Mouse (Mus musculus) bone marrow, adult 2 months (tissue): ENCODE results near the gene Trpm4. TPM values are rescaled to one million over a fixed set of nuclear protein-coding genes. Genes with fewer than 3 reads are reported as not detected.
A peak's percentile ranks its signal among the peaks of the same experiment; 100 is the strongest.

Source experiments
- H3K27ac ChIP-seq: fragments of 200-500 bp; 2 replicates; pipeline ENCODE4 v1.5.1; 2012; ENCODE audit warnings: low read depth, mild to moderate bottlenecking, control low read depth, inconsistent platforms, low read length; ENCODE audit not compliant: control insufficient read depth, poor library complexity, insufficient read depth
- H3K4me1 ChIP-seq: fragments of 200-500 bp; 2 replicates; pipeline ENCODE4 v1.6.1; 2011; ENCODE audit warnings: low read length; ENCODE audit not compliant: control insufficient read depth, insufficient read depth
- H3K4me3 ChIP-seq: fragments of 200-500 bp; replicated peaks from 2 replicates; pipeline ENCODE3; 2011; ENCODE audit warnings: mild to moderate bottlenecking, low read depth, low read length, control low read depth; ENCODE audit not compliant: control insufficient read depth
- CTCF ChIP-seq: fragments of 200-500 bp; IDR thresholded peaks from 2 replicates; pipeline ENCODE4 v1.5.1; 2011; ENCODE audit warnings: low read length, control low read depth; ENCODE audit not compliant: control insufficient read depth, insufficient read depth
- POLR2A ChIP-seq: fragments of 200-500 bp; IDR thresholded peaks from 2 replicates; pipeline ENCODE4 v1.6.1; 2011; ENCODE audit warnings: low read depth, mild to moderate bottlenecking, control low read depth, low read length, borderline replicate concordance; ENCODE audit not compliant: control insufficient read depth
- WGBS: fragments of 180-500 bp; shearing (Covaris S2); methylation state at CpG from one replicate; pipeline ENCODE4 v1.1.7; 2018; 5-methylcytosine and 5-hydroxymethylcytosine counted together
- polyA plus RNA-seq: library from polyadenylated mRNA; stranded (reverse); fragments of >200 nt; gene quantifications from 2 replicates; pipeline ENCODE4 v1.2.4, GENCODE M21; 2011; ENCODE audit warnings: low replicate concordance; ENCODE audit not compliant: missing spikeins, insufficient read depth, insufficient read length

Trpm4 gene
- polyA plus RNA-seq, 1 experiment = 3.9 TPM

DNA sequence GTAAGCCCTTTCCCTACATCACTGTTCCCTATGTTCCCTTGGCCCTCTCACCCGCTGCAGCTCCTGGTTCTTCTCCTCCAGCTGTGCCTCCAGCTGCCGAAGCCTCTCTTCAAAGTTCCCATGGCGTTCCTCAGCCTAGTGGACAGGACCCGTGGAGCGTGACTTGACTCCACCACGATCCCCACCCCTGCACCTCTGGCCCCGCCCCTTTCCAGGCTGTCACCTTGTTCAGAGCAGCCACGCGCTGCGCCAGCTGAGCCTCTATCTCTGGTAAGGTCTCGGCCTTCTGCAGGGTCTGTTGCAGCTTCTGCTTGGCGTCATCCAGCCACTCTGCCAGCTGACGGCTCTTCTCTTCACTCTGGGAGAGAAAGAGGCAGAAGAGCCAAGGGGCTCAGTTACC is 22.5 kb upstream of the Trpm4 start:
- TF ChIP-seq CTCF (no peak), POLR2A (no peak)
- H3K4me1 ChIP-seq = no peaks in the 10 kb centered on the region
- no peak overlapping the region for H3K27ac ChIP-seq
- WGBS = 65% methylated on average over 13 of the region's 13 CpGs
- H3K4me3 ChIP-seq = no peak overlapping the region

DNA sequence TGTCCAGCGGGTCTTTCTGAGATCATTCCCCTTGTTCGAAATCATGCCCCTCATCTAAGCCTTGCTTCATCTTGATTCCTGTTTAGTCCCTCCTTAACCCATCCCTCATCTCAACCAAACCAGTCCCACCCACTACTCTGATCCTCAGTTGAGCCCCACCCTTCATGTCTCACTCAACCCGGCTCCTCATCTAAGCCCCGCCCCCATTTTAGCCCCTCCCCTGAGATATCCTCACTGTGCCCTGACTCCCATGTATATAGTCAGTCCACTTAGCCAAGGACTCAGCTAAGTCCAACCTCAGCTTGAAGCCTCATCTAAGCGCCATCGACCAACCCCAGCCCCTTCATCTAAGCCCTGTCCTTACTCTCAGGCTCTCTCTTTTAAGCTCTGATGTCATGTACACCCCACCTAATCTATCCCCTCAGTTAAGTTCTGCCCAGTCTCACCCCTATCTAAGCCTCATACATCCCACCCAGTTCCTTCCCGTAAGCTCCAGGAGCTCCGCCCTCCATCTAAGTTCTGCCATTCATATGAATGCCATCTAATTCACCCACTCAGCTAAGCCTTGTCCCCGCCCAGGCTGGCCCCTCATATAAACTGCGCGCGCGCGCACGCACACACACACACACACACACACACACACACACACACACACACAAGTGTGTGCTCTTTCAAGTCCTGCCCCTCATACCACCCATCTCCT is 21.9 kb upstream of the Trpm4 start:
- WGBS = 64% methylated on average over 15 of the region's 15 CpGs
- Histone ChIP-seq H3K27ac (no peak overlapping the region), H3K4me3 (no peak overlapping the region), H3K4me1 (no peaks in the 10 kb centered on the region)
- no peak for TF ChIP-seq POLR2A
- TF ChIP-seq CTCF = no peak

DNA sequence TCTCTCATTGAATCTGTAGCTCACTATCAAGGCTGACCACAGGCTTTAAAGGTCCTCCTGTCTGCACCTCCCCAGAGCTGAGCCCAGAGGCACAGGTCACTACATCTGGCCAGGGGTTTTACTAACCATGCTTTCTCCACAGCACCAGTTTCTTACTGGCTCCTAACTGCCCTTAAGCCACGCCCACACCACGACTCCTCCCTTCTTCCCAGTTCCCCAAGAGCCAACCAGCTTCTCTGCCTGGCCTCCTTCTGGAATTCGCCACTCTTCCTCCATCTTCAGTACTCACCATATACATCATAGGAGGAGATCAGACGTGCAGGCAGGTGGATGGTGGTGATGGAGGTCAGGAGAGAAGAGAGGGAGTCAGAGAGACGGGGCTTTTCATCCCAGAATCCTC is 19.5 kb upstream of the Trpm4 start:
- 49% methylated on average over 5 of the region's 5 CpGs for WGBS
- Histone ChIP-seq H3K4me1 (no peaks in the 10 kb centered on the region), H3K4me3 (no peak overlapping the region), H3K27ac (no peak overlapping the region)
- no peak for TF ChIP-seq CTCF
- no peak for TF ChIP-seq POLR2A

DNA sequence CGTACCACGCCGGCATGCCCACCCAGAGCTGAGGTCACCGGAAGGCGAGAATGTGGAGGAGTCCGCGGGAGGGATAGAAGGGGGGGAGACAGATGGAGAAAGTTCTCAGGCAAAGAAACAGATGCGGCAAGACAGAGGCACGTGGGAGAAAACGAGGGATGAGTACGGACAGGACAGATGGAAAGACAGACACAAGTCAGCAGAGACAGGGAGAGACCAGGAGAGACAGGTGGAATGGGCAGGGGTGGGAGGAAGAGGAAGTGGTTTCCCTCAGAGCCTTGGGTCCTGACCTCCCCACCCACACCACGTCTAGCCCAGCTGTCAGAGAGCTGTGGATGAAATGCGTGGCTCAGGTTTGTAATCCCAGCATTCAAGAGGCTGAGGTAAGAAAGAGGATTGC is 13.3 kb upstream of the Trpm4 start:
- no peak overlapping the region for H3K4me3 ChIP-seq
- no peak for TF ChIP-seq CTCF
- no peak for TF ChIP-seq POLR2A
- no peaks in the 10 kb centered on the region for H3K4me1 ChIP-seq
- WGBS = 62% methylated on average over 13 of the region's 13 CpGs
- no peak overlapping the region for H3K27ac ChIP-seq

DNA sequence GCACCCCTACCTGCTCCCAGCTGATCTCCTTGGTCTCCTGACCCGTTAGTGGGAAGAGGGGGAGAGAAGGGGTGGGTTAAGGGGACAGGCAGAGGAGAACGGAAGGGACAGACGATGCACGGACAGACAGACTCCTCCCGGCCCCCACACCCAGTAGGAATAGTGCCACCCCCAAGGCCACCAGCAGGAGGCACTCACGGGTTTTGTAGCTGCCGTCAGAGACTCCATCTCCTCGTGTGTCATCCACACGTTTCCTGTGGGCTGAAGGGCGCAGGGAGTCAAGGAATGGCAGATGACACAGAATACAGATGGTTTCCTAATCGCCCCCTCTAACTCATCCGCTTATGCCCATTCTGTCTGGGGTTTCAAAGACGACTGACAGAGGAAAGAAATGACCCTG is 10.0 kb upstream of the Trpm4 start:
- H3K4me1 ChIP-seq = peaks cover 3% of the 10 kb centered on the region
- H3K4me3 ChIP-seq = no peak overlapping the region
- peak; percentile 42; the same call in 1 of the 2 replicates for TF ChIP-seq CTCF
- TF ChIP-seq POLR2A = no peak
- WGBS = 23% methylated on average over 13 of the region's 13 CpGs
- H3K27ac ChIP-seq = no peak overlapping the region

DNA sequence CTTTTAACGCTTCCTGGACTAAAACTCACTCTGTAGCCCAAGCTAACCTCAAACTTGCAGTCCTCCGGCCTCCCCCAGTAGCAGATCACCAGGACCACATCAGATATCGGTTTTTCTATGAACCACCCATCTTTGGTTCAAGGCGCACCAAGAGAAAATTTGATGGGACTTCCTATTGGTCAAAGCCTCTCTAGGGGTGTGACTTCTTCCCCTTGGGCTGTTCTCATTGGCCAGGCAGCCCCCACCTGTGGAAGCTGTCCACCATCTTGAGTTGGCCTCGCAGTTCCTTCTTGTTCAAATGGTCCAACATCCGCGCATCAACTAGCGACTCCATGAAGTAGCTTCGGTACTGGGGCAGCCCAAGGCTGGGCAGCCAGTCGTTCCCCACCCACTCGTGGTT is 8.5 kb upstream of the Trpm4 start:
- Histone ChIP-seq H3K4me1 (peaks cover 3% of the 10 kb centered on the region), H3K27ac (no peak overlapping the region), H3K4me3 (no peak overlapping the region)
- 82% methylated on average over 11 of the region's 11 CpGs for WGBS
- TF ChIP-seq POLR2A (no peak), CTCF (no peak)

DNA sequence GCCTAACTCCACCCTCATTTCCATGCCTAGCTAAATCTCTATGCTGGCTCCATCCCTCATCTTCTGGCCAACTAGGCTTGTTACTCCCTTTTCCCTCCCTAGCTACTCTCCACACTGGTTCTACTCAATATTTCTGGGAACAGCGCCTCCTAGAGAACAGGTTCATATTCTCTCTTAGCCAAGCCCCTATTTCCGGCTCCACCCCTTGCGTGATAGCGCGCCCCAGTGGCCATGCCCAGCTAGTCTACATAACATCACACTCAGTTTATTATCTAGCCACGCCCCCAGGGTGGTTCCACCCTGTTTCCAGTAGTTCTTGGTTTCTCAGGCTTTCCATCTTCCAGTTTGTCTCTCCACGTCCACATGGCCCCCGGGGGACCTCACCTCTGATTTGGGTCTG is 7.7 kb upstream of the Trpm4 start:
- Histone ChIP-seq H3K27ac (no peak overlapping the region), H3K4me3 (no peak overlapping the region), H3K4me1 (peaks cover 3% of the 10 kb centered on the region)
- TF ChIP-seq CTCF = peak; percentile 63
- no peak for TF ChIP-seq POLR2A
- whole genome bisulfite sequencing = under 1% methylated on average over 8 of the region's 8 CpGs

DNA sequence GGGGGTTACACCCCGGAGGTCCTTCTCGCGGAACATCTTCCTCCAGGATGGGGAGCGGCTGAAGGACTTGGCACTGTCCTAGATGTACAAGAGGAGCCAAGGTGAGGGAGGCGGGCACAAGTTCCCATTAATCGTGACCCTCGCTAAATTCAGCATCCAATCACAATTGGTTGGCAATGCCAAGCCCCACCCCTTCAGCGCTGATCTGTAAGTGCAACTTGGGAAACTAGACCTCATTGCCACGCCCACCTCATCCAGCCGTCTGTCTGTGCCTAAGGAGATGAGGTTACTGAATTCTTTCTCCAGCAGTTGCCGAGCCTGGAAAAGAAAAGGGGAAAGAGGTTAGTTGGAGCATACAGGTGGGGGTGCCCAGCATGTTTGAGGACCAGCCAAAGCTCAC is 7.1 kb upstream of the Trpm4 start:
- H3K4me3 ChIP-seq = no peak overlapping the region
- no peak overlapping the region for H3K27ac ChIP-seq
- TF ChIP-seq CTCF = no peak
- no peak for TF ChIP-seq POLR2A
- H3K4me1 ChIP-seq = peaks cover 3% of the 10 kb centered on the region
- 2% methylated on average over 11 of the region's 11 CpGs for WGBS

DNA sequence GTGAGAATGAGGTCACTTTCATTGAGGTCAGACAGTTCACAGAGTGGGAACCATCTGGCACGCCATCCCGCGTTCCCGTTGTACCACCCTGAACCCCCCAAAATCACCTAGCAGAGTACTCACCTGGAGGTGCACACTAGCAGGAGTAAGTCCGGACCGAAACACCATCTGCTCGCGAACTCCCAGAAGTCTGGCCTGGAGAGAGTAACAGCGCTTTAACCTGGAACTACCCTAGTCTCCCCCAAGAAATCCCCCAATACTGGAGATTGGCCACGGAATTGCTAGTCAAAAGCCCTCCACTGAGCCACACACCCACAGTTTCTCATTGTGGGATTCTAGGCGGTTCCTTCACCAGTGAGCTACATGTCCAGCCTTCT is 6.5 kb upstream of the Trpm4 start:
- Histone ChIP-seq H3K4me1 (peaks cover 3% of the 10 kb centered on the region), H3K4me3 (no peak overlapping the region), H3K27ac (no peak overlapping the region)
- whole genome bisulfite sequencing = 1% methylated on average over 11 of the region's 11 CpGs
- TF ChIP-seq POLR2A (no peak), CTCF (no peak)
